Mouse (Mus musculus) heart, embryonic 11.5 days (tissue): ENCODE results near the gene Cdh23. TPM values are rescaled to one million over a fixed set of nuclear protein-coding genes. Genes with fewer than 3 reads are reported as not detected.

Experiments
- ATAC-seq: fragments of 200-750 bp; cut with Nextera tagmentation; replicated peaks from 2 replicates; pipeline ENCODE4 v1.8.0; 2017; ENCODE audit warnings: moderate library complexity; ENCODE audit not compliant: insufficient number of reproducible peaks, low FRiP score, low TSS enrichment
- H3K27ac ChIP-seq: fragments of 300-500 bp; sonication (generic); 2 replicates; pipeline ENCODE4 v1.5.1; 2014; ENCODE audit warnings: mild to moderate bottlenecking, low read depth, low read length
- H3K27me3 ChIP-seq: fragments of 300-500 bp; sonication (generic); 2 replicates; pipeline ENCODE4 v1.6.1; 2014; ENCODE audit warnings: mild to moderate bottlenecking, low read length, mixed read lengths; ENCODE audit not compliant: control insufficient read depth, insufficient read depth
- H3K36me3 ChIP-seq: fragments of 300-500 bp; sonication (generic); 2 replicates; pipeline ENCODE4 v1.6.1; 2014; ENCODE audit warnings: mild to moderate bottlenecking, low read length, moderate library complexity, mixed read lengths; ENCODE audit not compliant: control insufficient read depth, insufficient read depth
- H3K4me1 ChIP-seq: fragments of 300-500 bp; sonication (generic); 2 replicates; pipeline ENCODE4 v1.6.1; 2014; ENCODE audit warnings: low read length; ENCODE audit not compliant: control insufficient read depth, insufficient read depth
- H3K4me2 ChIP-seq: fragments of 300-500 bp; sonication (generic); 2 replicates; pipeline ENCODE4 v1.6.1; 2014; ENCODE audit warnings: mild to moderate bottlenecking, moderate library complexity
- H3K4me3 ChIP-seq: fragments of 300-500 bp; sonication (generic); 2 replicates; pipeline ENCODE4 v1.5.1; 2014; ENCODE audit warnings: low read depth, low read length
- H3K9ac ChIP-seq: fragments of 300-500 bp; sonication (generic); 2 replicates; pipeline ENCODE4 v1.6.1; 2014; ENCODE audit warnings: mild to moderate bottlenecking, low read depth, low read length, moderate library complexity
- H3K9me3 ChIP-seq: fragments of 300-500 bp; sonication (generic); replicated peaks from 2 replicates; pipeline ENCODE4 v1.6.1; 2016; ENCODE audit warnings: low read length; ENCODE audit not compliant: control insufficient read depth
- WGBS: fragments of 180-500 bp; shearing (Covaris S2); extraction: QIAGEN DNeasy Blood & Tissue Kit; methylation state at CpG from one replicate; pipeline ENCODE4 v1.1.7; 2014; ENCODE audit not compliant: insufficient replicate concordance; 5-methylcytosine and 5-hydroxymethylcytosine counted together
- polyA plus RNA-seq: library from polyadenylated mRNA; unstranded; fragments of >200 nt; fragmentation: Nextera tagmentation; extraction: Ambion mirVana; gene quantifications from 2 replicates; pipeline ENCODE4 v1.2.1, GENCODE M21; 2014

The Cdh23 gene
- polyA plus RNA-seq, 1 experiment from 2014 or later = 0.27 TPM

GRCm38 (mm10) chr10:60395605-60396004, 300.7 kb downstream of the Cdh23 start:
- Histone ChIP-seq H3K9ac (no peak overlapping the region), H3K4me3 (no peak overlapping the region), H3K27ac (no peak overlapping the region), H3K36me3 (no peaks in the 10 kb centered on the region), H3K9me3 (no peaks in the 10 kb centered on the region), H3K27me3 (no peaks in the 10 kb centered on the region), H3K4me2 (no peak overlapping the region), H3K4me1 (peaks cover 4% of the 10 kb centered on the region; the same call in 1 of the 2 replicates)
- 65% methylated on average over 5 of the region's 5 CpGs for WGBS
- no peak for ATAC-seq

GRCm38 (mm10) chr10:60394936-60395335, 301.4 kb downstream of the Cdh23 start:
- H3K4me1 ChIP-seq = peaks cover 5% of the 10 kb centered on the region
- no peaks in the 10 kb centered on the region for H3K27me3 ChIP-seq
- H3K9ac ChIP-seq = no peak overlapping the region
- H3K27ac ChIP-seq = no peak overlapping the region
- H3K9me3 ChIP-seq = no peaks in the 10 kb centered on the region
- H3K4me2 ChIP-seq = no peak overlapping the region
- H3K36me3 ChIP-seq = no peaks in the 10 kb centered on the region
- H3K4me3 ChIP-seq = no peak overlapping the region
- 63% methylated on average over 7 of the region's 7 CpGs for WGBS
- no peak for ATAC-seq

DNA sequence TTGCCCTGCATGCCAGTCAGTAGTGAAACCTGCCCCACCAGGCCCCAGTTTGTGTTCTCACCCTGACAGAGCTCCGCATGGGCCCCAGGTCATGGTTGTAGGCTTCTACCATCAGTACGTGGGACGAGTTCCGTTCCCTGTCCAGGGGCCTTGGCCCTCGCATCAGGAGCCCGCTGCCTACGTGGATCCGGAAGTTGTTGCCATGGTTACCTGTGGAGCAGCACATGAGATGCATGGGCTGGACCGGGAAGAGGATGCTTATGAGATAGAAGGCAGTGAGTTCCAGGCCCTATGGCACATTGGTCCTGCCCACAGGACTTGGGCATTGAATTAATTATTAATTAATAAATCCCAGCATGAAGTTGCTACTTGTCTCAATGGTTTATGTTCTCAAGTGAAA, 304.6 kb downstream of the Cdh23 start:
- Histone ChIP-seq H3K9ac (no peak overlapping the region), H3K4me3 (no peak overlapping the region), H3K27ac (no peak overlapping the region), H3K27me3 (no peaks in the 10 kb centered on the region), H3K4me1 (peaks cover 16% of the 10 kb centered on the region), H3K9me3 (no peaks in the 10 kb centered on the region), H3K36me3 (no peaks in the 10 kb centered on the region), H3K4me2 (no peak overlapping the region)
- ATAC-seq = no peak
- 88% methylated on average over 9 of the region's 9 CpGs for WGBS

DNA sequence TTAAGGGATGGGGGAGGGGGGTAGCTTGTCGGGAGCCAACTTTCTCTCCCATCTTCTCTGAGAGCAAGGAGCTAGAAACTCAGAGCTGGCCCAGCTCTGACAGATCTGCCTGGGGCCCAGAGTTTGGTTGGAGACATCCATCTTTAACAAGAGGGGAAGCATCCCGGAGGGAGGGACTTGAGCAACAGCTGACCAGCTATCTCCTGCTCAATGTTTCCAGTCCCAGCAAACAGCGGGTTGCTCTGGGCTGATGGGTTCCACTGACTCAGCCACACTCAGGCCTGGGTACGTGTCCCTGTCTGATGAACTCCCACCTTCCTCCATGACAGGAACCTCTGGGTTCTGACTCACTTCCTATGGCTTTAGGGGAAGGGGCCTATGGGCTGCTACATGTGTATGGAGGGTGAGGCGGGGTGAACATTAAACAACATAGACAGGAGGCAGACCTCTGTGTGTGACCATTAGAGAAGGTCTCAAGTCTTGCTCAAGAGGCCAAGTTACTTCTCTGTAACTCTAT, 305.3 kb downstream of the Cdh23 start:
- Histone ChIP-seq H3K36me3 (no peaks in the 10 kb centered on the region), H3K4me1 (peaks cover 16% of the 10 kb centered on the region), H3K4me2 (no peak overlapping the region), H3K4me3 (no peak overlapping the region), H3K27me3 (no peaks in the 10 kb centered on the region), H3K9ac (no peak overlapping the region), H3K9me3 (no peaks in the 10 kb centered on the region), H3K27ac (no peak overlapping the region)
- WGBS = 67% methylated on average over 5 of the region's 5 CpGs
- no peak for ATAC-seq

DNA sequence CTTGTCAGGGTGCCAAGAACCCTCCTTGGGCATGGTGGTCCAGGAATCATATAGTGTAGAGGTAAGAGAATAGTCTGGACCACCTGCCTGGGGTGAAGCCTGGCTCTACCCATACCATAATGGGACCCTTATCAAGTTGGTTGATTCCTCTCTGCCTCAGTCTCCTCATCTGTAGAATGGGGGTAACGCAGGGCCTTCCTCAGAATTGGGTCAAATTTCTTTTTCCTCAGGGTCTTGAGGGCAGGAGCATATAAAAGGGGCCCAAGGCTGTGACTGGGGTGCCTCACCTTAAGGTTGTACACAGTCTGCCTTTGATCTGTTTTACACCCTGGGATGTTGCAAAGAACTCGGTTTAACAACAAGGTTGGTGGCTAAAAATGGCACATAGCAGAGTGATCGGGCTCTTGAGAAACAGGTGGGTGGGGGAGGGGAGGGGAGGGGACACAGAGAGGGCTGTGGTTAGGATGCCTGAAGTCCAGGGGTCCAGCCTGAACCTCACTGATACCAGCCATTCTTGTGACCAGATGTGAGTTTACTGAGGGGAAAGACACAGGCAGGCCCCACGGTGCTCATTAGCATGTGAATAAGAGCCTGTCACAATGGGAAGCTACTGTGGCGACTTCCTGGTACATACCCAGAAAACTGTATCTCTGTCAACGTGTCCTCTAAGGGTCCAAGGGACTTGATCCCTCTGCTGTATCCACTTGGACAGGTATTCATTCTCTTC, 305.9 kb downstream of the Cdh23 start:
- no peak overlapping the region for H3K27ac ChIP-seq
- ATAC-seq = no peak

GRCm38 (mm10) chr10:60389447-60389865, 306.8 kb downstream of the Cdh23 start:
- Histone ChIP-seq H3K36me3 (no peaks in the 10 kb centered on the region), H3K9me3 (no peaks in the 10 kb centered on the region), H3K4me2 (peak overlapping the region; percentile 45), H3K9ac (no peak overlapping the region), H3K4me1 (peaks cover 13% of the 10 kb centered on the region), H3K4me3 (no peak overlapping the region), H3K27ac (peak overlapping the region; percentile 57), H3K27me3 (no peaks in the 10 kb centered on the region)
- WGBS = 13% methylated on average over 9 of the region's 9 CpGs
- no peak for ATAC-seq

More for the DNA sequence above, 305.9 kb downstream of the Cdh23 start:
- Histone ChIP-seq H3K9me3 (no peaks in the 10 kb centered on the region), H3K4me1 (peaks cover 16% of the 10 kb centered on the region), H3K9ac (no peak overlapping the region), H3K36me3 (no peaks in the 10 kb centered on the region), H3K4me3 (no peak overlapping the region), H3K4me2 (no peak overlapping the region), H3K27me3 (no peaks in the 10 kb centered on the region)
- 45% methylated on average over 6 of the region's 6 CpGs for WGBS

GRCm38 (mm10) chr10:60388332-60388731, 308.0 kb downstream of the Cdh23 start:
- no peak overlapping the region for H3K27ac ChIP-seq
- H3K4me2 ChIP-seq = no peak overlapping the region
- WGBS = 86% methylated on average over 2 of the region's 2 CpGs
- no peaks in the 10 kb centered on the region for H3K36me3 ChIP-seq
- H3K9me3 ChIP-seq = no peaks in the 10 kb centered on the region
- peaks cover 13% of the 10 kb centered on the region for H3K4me1 ChIP-seq
- no peak overlapping the region for H3K4me3 ChIP-seq
- ATAC-seq = no peak
- no peak overlapping the region for H3K9ac ChIP-seq
- H3K27me3 ChIP-seq = no peaks in the 10 kb centered on the region

DNA sequence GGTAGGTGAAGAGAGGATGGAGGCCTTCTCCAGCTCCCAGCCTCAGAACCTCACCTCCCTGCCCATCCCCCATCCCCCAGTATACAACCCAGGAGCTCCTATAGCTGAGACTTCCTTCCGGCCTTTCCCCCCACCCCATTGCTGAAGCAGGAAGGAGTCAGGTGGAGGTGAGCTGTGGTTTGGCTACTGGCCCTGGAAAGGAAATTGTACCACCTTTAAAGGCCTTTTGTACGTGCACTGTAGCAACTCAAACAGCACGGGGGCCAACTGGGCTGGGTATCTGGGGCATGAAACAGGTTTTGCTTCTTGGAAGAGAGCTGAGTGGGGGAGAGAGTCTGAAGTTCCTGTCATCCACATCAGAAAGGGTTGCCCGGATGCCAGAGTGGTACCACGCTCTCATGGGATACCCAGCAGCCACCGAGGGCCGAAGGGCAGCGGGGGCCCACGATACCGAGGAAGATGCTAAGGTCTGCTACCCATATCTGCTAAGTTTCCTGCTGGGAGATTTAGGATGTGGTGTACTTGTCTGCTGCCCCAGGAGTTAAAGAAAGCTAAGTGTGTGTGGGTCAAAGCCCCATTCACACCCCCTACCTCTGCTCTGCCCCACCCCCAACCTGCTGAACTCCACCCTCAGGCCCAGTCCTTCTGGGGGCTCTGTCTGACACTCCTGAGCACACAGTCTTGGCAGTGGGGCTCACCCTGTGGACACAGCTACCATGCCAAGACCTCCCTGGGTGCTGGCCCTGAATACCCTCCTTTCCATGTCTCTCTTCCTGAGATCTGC, 315.0 kb downstream of the Cdh23 start:
- Histone ChIP-seq H3K27ac (no peak overlapping the region), H3K4me2 (no peak overlapping the region), H3K9me3 (no peaks in the 10 kb centered on the region), H3K36me3 (no peaks in the 10 kb centered on the region), H3K27me3 (no peaks in the 10 kb centered on the region), H3K4me1 (no peaks in the 10 kb centered on the region; the same call in 1 of the 2 replicates), H3K9ac (no peak overlapping the region), H3K4me3 (no peak overlapping the region)
- ATAC-seq = no peak
- WGBS = 59% methylated on average over 10 of the region's 10 CpGs
